Mouse (Mus musculus) testis, adult 2 months (tissue): Measurements from ENCODE around the gene Upk1a. TPM values are rescaled to one million over a fixed set of nuclear protein-coding genes. Genes with fewer than 3 reads are reported as not detected.

Experiments used
- H3K27ac ChIP-seq: fragments of 200-500 bp; 2 replicates; pipeline ENCODE4 v1.5.1; 2012; ENCODE audit warnings: low read depth, low read length; ENCODE audit not compliant: control insufficient read depth, insufficient read depth
- H3K27me3 ChIP-seq: fragments of 200-500 bp; 2 replicates; pipeline ENCODE4 v1.6.1; 2012; ENCODE audit warnings: mild to moderate bottlenecking, low read length, moderate library complexity; ENCODE audit not compliant: control insufficient read depth, insufficient read depth
- H3K36me3 ChIP-seq: fragments of 200-500 bp; 2 replicates; pipeline ENCODE4 v1.6.1; 2012; ENCODE audit warnings: mild to moderate bottlenecking, low read length; ENCODE audit not compliant: control insufficient read depth, insufficient read depth
- H3K4me1 ChIP-seq: fragments of 200-500 bp; 2 replicates; pipeline ENCODE4 v1.6.1; 2012; ENCODE audit warnings: low read length; ENCODE audit not compliant: control insufficient read depth, insufficient read depth
- H3K4me3 ChIP-seq: fragments of 200-500 bp; 2 replicates; pipeline ENCODE4 v1.5.1; 2012; ENCODE audit warnings: low read depth, mild to moderate bottlenecking, low read length, moderate library complexity, mixed read lengths; ENCODE audit not compliant: control insufficient read depth
- CTCF ChIP-seq: fragments of 200-500 bp; IDR thresholded peaks from 2 replicates; pipeline ENCODE4 v1.5.1; 2012; ENCODE audit warnings: low read depth, mild to moderate bottlenecking, inconsistent platforms, low read length, moderate library complexity; ENCODE audit not compliant: control insufficient read depth, insufficient read depth, insufficient replicate concordance
- POLR2A ChIP-seq: fragments of 200-500 bp; IDR thresholded peaks from 2 replicates; pipeline ENCODE4 v1.6.1; 2012; ENCODE audit warnings: low read depth, mild to moderate bottlenecking, inconsistent platforms, low read length, moderate library complexity; ENCODE audit not compliant: control insufficient read depth
- polyA plus RNA-seq: library from polyadenylated mRNA; depleted of rRNA; stranded (reverse); fragments of >200 nt; gene quantifications from 2 replicates; pipeline ENCODE4 v1.2.3, GENCODE M21; 2012

Upk1a gene
- polyA plus RNA-seq, 1 experiment, result 6.5 TPM

- H3K36me3 ChIP-seq, result no peaks in the 10 kb centered on the region
- H3K27me3 ChIP-seq, result no peaks in the 10 kb centered on the region
- H3K4me3 ChIP-seq, result no peak overlapping the region
- no peak overlapping the region for H3K27ac ChIP-seq
- TF ChIP-seq CTCF, result no peak
- peaks cover 14% of the 10 kb centered on the region for H3K4me1 ChIP-seq
Measured at GRCm38 (mm10) chr7:30604424-30604823, 8.2 kb downstream of the Upk1a start.

- TF ChIP-seq POLR2A, result no peak
- no peak for TF ChIP-seq CTCF
- Histone ChIP-seq H3K4me1 (peaks cover 14% of the 10 kb centered on the region), H3K36me3 (peaks cover 2% of the 10 kb centered on the region), H3K27ac (no peak overlapping the region), H3K4me3 (no peak overlapping the region), H3K27me3 (no peaks in the 10 kb centered on the region)
Measured at GRCm38 (mm10) chr7:30602583-30602982, 10.1 kb downstream of the Upk1a start.

GRCm38 (mm10) chr7:30600651-30601050, 12.0 kb downstream of the Upk1a start:
- Histone ChIP-seq H3K27me3 (no peaks in the 10 kb centered on the region), H3K4me1 (peaks cover 14% of the 10 kb centered on the region), H3K36me3 (peaks cover 2% of the 10 kb centered on the region), H3K4me3 (peak overlapping the region; percentile 61), H3K27ac (no peak overlapping the region)
- no peak for TF ChIP-seq POLR2A
- TF ChIP-seq CTCF, result no peak

- Histone ChIP-seq H3K4me1 (peaks cover 15% of the 10 kb centered on the region), H3K27me3 (no peaks in the 10 kb centered on the region), H3K4me3 (peak overlapping the region; percentile 61), H3K27ac (peak overlapping the region; percentile 4), H3K36me3 (peaks cover 2% of the 10 kb centered on the region)
- TF ChIP-seq POLR2A (0 out of 2 replicates have a peak, but pooled peaks have one; percentile 10), CTCF (no peak)
Measured at GRCm38 (mm10) chr7:30599933-30600353, 12.7 kb downstream of the Upk1a start.

- Histone ChIP-seq H3K36me3 (peaks cover 2% of the 10 kb centered on the region), H3K27me3 (no peaks in the 10 kb centered on the region), H3K4me3 (peak within 1 kb of the TSS; percentile 97), H3K27ac (peak within 1 kb of the TSS; percentile 100), H3K4me1 (peaks cover 20% of the 10 kb centered on the region)
- no peak for TF ChIP-seq CTCF
- TF ChIP-seq POLR2A, result peak; percentile 90; the same call in 1 of the 2 replicates
Measured at GRCm38 (mm10) chr7:30598786-30599185, 13.9 kb downstream of the Upk1a start, which contains the start of gene Zbtb32. Zbtb32 (minus strand) TSS chr7:30598909.

GRCm38 (mm10) chr7:30596811-30597210, 15.8 kb downstream of the Upk1a start:
- Histone ChIP-seq H3K4me3 (peak overlapping the region; percentile 97), H3K36me3 (peaks cover 2% of the 10 kb centered on the region), H3K4me1 (peaks cover 25% of the 10 kb centered on the region), H3K27me3 (no peaks in the 10 kb centered on the region), H3K27ac (no peak overlapping the region)
- TF ChIP-seq POLR2A (no peak), CTCF (no peak)

- Histone ChIP-seq H3K27me3 (no peaks in the 10 kb centered on the region), H3K27ac (no peak overlapping the region), H3K4me3 (peak overlapping the region; percentile 52), H3K4me1 (peaks cover 28% of the 10 kb centered on the region), H3K36me3 (peaks cover 2% of the 10 kb centered on the region)
- TF ChIP-seq CTCF, result no peak
- no peak for TF ChIP-seq POLR2A
Measured at GRCm38 (mm10) chr7:30596093-30596492, 16.6 kb downstream of the Upk1a start.
